Mouse (Mus musculus): ENCODE measurements around the gene Bcl7b.

DNA sequence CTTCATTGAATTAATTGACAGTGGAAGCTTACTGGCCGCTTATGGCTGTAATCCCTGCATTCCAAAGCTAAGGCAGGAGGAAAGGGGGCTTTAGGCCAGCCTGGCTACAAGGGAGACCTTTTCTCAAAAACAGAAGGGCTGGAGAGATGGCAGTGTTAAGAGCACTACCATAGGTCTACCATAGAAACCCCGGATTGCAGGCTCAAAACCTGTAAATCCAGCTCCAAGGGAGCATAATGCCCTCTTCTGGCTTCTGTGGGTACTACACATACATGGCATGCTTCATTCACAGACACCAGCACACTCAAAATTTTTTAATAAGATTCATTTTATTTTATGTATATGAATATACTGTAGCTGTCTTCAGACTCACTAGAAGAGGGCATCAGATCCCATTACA lies 23.5 kb downstream of the Bcl7b start:
- TF ChIP-seq HCFC1 (IDR thresholded peaks at IDR 0.05; ENCODE audit: borderline replicate concordance, insufficient read depth, low read length) (no peak), ZNF384 (IDR thresholded peaks at IDR 0.05; ENCODE audit: low read depth, low read length) (no peak), MAFK (IDR thresholded peaks at IDR 0.05; ENCODE audit: insufficient read depth, low read depth, low read length) (no peak)

All from ES-E14 (cell line).